Mouse (Mus musculus) intestine, embryonic 16.5 days (tissue): Measurements from ENCODE around the gene D730048I06Rik. TPM values are rescaled to one million over a fixed set of nuclear protein-coding genes. Genes with fewer than 3 reads are reported as not detected.
"Not testable (repeated sequence)": the region's sequence is repeated elsewhere in the genome, so short reads cannot be mapped to it uniquely, and the experiment has no call there.

ENCODE experiments used
- ATAC-seq: fragments of 200-750 bp; cut with Nextera tagmentation; 2 replicates; pipeline ENCODE4 v1.8.0; 2017; ENCODE audit warnings: moderate TSS enrichment, moderate library complexity
- H3K27ac ChIP-seq: fragments of 300-500 bp; sonication (generic); 2 replicates; pipeline ENCODE4 v1.5.1; 2014; ENCODE audit warnings: mild to moderate bottlenecking, low read length
- H3K27me3 ChIP-seq: fragments of 300-500 bp; sonication (generic); replicated peaks from 2 replicates; pipeline ENCODE4 v1.6.1; 2014; ENCODE audit warnings: low read length, control low read depth, mixed read lengths; ENCODE audit not compliant: control insufficient read depth, insufficient read depth
- H3K36me3 ChIP-seq: fragments of 300-500 bp; sonication (generic); 2 replicates; pipeline ENCODE4 v1.6.1; 2014; ENCODE audit warnings: low read length, control low read depth; ENCODE audit not compliant: control insufficient read depth, insufficient read depth
- H3K4me1 ChIP-seq: fragments of 300-500 bp; sonication (generic); 2 replicates; pipeline ENCODE4 v1.6.1; 2014; ENCODE audit warnings: low read length, control low read depth, mixed read lengths; ENCODE audit not compliant: control insufficient read depth, insufficient read depth
- H3K4me2 ChIP-seq: fragments of 300-500 bp; sonication (generic); 2 replicates; pipeline ENCODE4 v1.6.1; 2014; ENCODE audit warnings: low read depth, low read length, control low read depth
- H3K4me3 ChIP-seq: fragments of 300-500 bp; sonication (generic); 2 replicates; pipeline ENCODE4 v1.5.1; 2014; ENCODE audit warnings: mild to moderate bottlenecking, low read length
- H3K9ac ChIP-seq: fragments of 300-500 bp; sonication (generic); 2 replicates; pipeline ENCODE4 v1.6.1; 2014; ENCODE audit warnings: low read depth, low read length
- H3K9me3 ChIP-seq: fragments of 300-500 bp; sonication (generic); 2 replicates; pipeline ENCODE4 v1.6.1; 2016; ENCODE audit warnings: low read length, control low read depth; ENCODE audit not compliant: control insufficient read depth
- WGBS: fragments of 180-500 bp; shearing (Covaris S2); extraction: QIAGEN DNeasy Blood & Tissue Kit; methylation state at CpG from one replicate; pipeline ENCODE4 v1.1.7; 2014; 5-methylcytosine and 5-hydroxymethylcytosine counted together
- polyA plus RNA-seq: library from polyadenylated mRNA; unstranded; fragments of >200 nt; fragmentation: Nextera tagmentation; extraction: Ambion mirVana; gene quantifications from 2 replicates; pipeline ENCODE4 v1.2.1, GENCODE M21; 2015

Gene D730048I06Rik
- not detected in 2 replicates for polyA plus RNA-seq

DNA sequence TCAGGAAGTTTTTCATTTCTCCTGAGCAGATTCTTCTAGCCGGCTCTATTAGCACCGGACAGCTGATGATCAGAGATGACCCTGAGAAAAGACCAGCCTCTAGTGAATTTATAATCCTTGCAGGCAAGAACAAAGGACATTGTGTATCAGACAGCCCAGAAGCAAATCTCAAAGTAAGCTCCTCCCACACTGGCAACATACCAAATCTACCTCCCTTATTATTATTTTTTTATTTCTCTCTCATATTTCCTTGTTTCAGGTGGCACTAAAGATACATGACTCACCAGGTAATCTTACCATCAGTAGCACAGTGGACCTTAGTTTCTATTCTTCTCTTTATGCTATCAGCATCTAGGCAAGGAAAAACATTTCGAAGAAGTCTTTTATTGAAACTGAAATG is at the start of gene D730048I06Rik, which contains the start of gene Gm27235:
D730048I06Rik (minus strand) TSS at position 112 of the 400 bp plus-strand sequence.
Gm27235 (minus strand) TSS at position 101 of the 400 bp plus-strand sequence.
- Histone ChIP-seq H3K9ac (no peak within 1 kb of the TSS), H3K4me3 (no peak within 1 kb of the TSS), H3K27me3 (no peaks in the 10 kb centered on the region), H3K4me1 (no peaks in the 10 kb centered on the region), H3K27ac (no peak within 1 kb of the TSS), H3K9me3 (no peaks in the 10 kb centered on the region), H3K36me3 (no peaks in the 10 kb centered on the region), H3K4me2 (no peak within 1 kb of the TSS)
- WGBS, result 84% methylated on average over 3 of the region's 3 CpGs
- no peak for ATAC-seq

DNA sequence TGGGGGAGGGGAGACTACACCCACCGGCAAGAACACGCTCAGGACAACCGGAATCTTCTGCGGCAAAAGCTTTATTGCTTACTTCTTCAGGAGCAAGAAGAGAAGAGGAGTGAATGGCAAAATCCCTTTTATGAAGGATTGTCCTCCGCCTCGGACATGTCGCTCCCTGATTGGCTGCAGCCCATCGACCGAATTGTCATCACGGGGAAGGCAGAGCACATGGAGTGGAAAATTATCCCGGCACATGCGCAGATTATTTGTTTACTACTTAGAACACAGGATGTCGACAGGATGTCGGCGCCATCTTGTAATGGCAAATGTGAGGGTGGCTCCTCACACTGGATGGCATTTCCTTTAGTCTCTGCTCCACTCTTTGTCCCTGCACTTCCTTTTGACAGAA is 28.0 kb upstream of the D730048I06Rik start:
- H3K27me3 ChIP-seq, ATAC-seq, H3K9me3 ChIP-seq, H3K9ac ChIP-seq, H3K4me1 ChIP-seq, H3K4me2 ChIP-seq, H3K36me3 ChIP-seq, H3K27ac ChIP-seq, H3K4me3 ChIP-seq: not testable (repeated sequence)
- WGBS, result 93% methylated on average over 15 of the region's 15 CpGs

DNA sequence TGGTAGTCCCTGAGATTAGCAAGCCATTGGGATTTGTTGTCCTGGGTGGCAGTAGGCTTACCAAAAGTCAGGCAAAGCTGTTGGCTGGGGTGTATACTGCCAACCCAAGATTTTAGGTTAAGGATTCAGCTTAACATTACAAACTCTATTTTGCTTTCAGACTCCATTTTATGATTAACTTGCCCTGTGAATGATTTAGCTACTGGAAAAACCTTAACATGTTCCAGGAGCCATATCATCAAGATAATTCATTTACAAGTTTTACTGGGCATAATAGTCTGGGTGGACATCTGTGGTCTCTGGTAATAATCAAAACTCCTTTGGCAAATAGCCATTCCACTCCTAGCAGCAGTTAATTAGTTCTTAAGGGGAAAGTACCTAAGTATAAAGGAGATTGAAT is 8.2 kb upstream of the D730048I06Rik start:
- H3K27ac ChIP-seq, result no peak overlapping the region
- H3K36me3 ChIP-seq, result no peaks in the 10 kb centered on the region
- no peak overlapping the region for H3K4me2 ChIP-seq
- no peak for ATAC-seq
- no peak overlapping the region for H3K9ac ChIP-seq
- H3K4me3 ChIP-seq, result no peak overlapping the region
- no peaks in the 10 kb centered on the region for H3K4me1 ChIP-seq
- no peaks in the 10 kb centered on the region for H3K27me3 ChIP-seq
- no peaks in the 10 kb centered on the region for H3K9me3 ChIP-seq

DNA sequence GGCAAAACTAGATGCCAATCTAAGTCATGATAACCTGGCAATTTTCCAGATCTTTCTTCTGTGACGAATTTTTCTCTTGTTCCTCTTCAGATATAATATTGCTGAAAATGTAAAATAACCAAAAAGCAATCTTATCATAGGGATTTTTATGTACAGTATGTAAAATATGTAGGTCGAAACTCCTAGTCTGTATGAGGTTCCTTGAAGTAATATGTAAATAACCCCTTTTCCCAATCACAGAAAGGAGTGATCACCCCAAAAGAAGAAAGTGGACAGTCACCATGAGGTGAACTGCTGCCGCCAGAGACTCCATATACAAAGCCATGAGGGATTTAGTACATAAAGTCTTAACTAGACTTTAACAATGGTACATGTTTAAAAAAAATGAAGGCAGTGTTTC is 11.9 kb downstream of the D730048I06Rik start, which contains the start of gene Gm17727:
Gm17727 (minus strand) TSS at position 101 of the 400 bp plus-strand sequence.
- WGBS, result 61% methylated on average over 3 of the region's 3 CpGs

DNA sequence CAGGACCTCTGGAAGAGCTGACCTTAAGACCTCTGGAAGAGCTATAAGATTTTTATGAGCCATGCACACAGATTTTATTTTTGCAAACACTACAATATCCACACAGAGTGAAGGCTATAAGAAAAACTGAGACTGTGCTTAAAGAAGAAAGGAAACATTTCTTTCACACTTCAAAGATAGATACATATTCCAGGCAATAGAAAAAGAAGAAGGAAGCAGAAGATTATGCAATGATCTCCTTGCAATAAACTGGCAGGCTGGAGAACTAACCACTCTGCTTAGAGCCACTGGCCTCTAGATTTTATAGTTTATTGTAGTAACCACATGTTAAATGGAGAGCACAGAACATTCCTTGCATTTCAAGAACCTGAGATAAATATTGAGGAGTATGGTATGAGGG is 33.1 kb downstream of the D730048I06Rik start:
- no peaks in the 10 kb centered on the region for H3K4me1 ChIP-seq
- H3K9me3 ChIP-seq, result no peaks in the 10 kb centered on the region
- no peak for ATAC-seq
- H3K4me2 ChIP-seq, result no peak overlapping the region
- no peaks in the 10 kb centered on the region for H3K36me3 ChIP-seq
- no peak overlapping the region for H3K27ac ChIP-seq
- no peaks in the 10 kb centered on the region for H3K27me3 ChIP-seq
- no peak overlapping the region for H3K9ac ChIP-seq
- no peak overlapping the region for H3K4me3 ChIP-seq

More for the DNA sequence above, 11.9 kb downstream of the D730048I06Rik start, which contains the start of gene Gm17727:
- H3K27me3 ChIP-seq, result no peaks in the 10 kb centered on the region
- no peaks in the 10 kb centered on the region for H3K36me3 ChIP-seq
- no peak for ATAC-seq
- H3K9me3 ChIP-seq, result no peaks in the 10 kb centered on the region
- no peak within 1 kb of the TSS for H3K4me2 ChIP-seq
- no peaks in the 10 kb centered on the region for H3K4me1 ChIP-seq
- no peak within 1 kb of the TSS for H3K27ac ChIP-seq
- H3K4me3 ChIP-seq, result no peak within 1 kb of the TSS
- no peak within 1 kb of the TSS for H3K9ac ChIP-seq

DNA sequence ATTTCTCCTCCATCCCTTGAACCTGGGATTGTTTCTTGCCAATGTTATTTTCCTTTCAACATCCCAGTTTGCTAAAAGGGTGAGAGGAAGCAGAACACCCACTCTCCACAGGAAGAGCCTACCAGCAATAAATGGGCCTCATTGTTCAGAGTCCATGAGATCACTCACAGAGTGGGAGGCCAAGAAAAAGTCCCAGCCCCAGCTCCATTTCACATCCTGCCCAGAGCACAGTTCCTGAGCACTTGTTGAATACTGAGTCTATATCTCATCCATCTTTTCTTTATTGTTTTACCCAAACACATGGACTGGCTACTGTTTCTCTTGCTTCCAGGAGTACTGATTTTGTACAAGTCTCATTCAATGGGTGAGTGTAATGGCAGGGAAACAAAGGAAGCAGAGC is 49.2 kb downstream of the D730048I06Rik start, which contains the start of gene Gm17677:
Gm17677 (plus strand) TSS at position 301 of the 400 bp plus-strand sequence.
- no peak within 1 kb of the TSS for H3K4me2 ChIP-seq
- H3K9ac ChIP-seq, result no peak within 1 kb of the TSS
- no peaks in the 10 kb centered on the region for H3K9me3 ChIP-seq
- H3K4me1 ChIP-seq, result no peaks in the 10 kb centered on the region
- no peaks in the 10 kb centered on the region for H3K36me3 ChIP-seq
- H3K27ac ChIP-seq, result no peak within 1 kb of the TSS
- H3K4me3 ChIP-seq, result no peak within 1 kb of the TSS
- H3K27me3 ChIP-seq, result no peaks in the 10 kb centered on the region
- ATAC-seq, result no peak

Other genes starting within 250 kb of the D730048I06Rik start
- 1.1 and 1.2 TPM in 2 replicates for gene Ddx25, start 231.6 kb downstream of the D730048I06Rik start, polyA plus RNA-seq
- 15.0 and 16.5 TPM in 2 replicates for gene Pus3, start 231.5 kb downstream of the D730048I06Rik start, polyA plus RNA-seq
- 0.38 and 0.66 TPM in 2 replicates for gene Pate2, start 219.8 kb downstream of the D730048I06Rik start, polyA plus RNA-seq
- 10.8 TPM in 2 replicates for gene Hyls1, start 219.7 kb downstream of the D730048I06Rik start, polyA plus RNA-seq
- not detected in 2 replicates for gene Pate4, start 178.2 kb downstream of the D730048I06Rik start, polyA plus RNA-seq
- not detected in 2 replicates for gene Pate3, start 141.9 kb downstream of the D730048I06Rik start, polyA plus RNA-seq
- gene Pate1, start 102.7 kb downstream of the D730048I06Rik start, polyA plus RNA-seq, result not detected in 2 replicates
- gene Gm17677, start 49.1 kb downstream of the D730048I06Rik start, polyA plus RNA-seq, result not detected in 2 replicates
- not detected in 2 replicates for gene Gm17727, start 12.0 kb downstream of the D730048I06Rik start, polyA plus RNA-seq
- not detected in 2 replicates for gene Gm27235, start within 50 bp of the D730048I06Rik start, polyA plus RNA-seq
- not detected in 2 replicates for gene 9230110F15Rik, start 54.0 kb upstream of the D730048I06Rik start, polyA plus RNA-seq
- gene 9230113P08Rik, start 118.3 kb upstream of the D730048I06Rik start, polyA plus RNA-seq, result not detected in 2 replicates